Mouse (Mus musculus) brain, embryonic 14.5 days (tissue): ENCODE results near the gene Taar8b.

Experiments
- CTCF ChIP-seq: fragments of 200-500 bp; IDR thresholded peaks from 2 replicates; pipeline ENCODE4 v1.5.1; 2012; ENCODE audit warnings: inconsistent platforms, mild to moderate bottlenecking, moderate library complexity, borderline replicate concordance; ENCODE audit not compliant: insufficient read depth, insufficient read length; ENCODE audit errors: extremely low read depth
- POLR2A ChIP-seq: fragments of 200-500 bp; IDR thresholded peaks from 2 replicates; pipeline ENCODE4 v1.6.1; 2012; ENCODE audit warnings: mild to moderate bottlenecking, inconsistent platforms, borderline replicate concordance; ENCODE audit not compliant: poor library complexity, insufficient read depth, insufficient read length, severe bottlenecking; ENCODE audit errors: extremely low read depth

DNA sequence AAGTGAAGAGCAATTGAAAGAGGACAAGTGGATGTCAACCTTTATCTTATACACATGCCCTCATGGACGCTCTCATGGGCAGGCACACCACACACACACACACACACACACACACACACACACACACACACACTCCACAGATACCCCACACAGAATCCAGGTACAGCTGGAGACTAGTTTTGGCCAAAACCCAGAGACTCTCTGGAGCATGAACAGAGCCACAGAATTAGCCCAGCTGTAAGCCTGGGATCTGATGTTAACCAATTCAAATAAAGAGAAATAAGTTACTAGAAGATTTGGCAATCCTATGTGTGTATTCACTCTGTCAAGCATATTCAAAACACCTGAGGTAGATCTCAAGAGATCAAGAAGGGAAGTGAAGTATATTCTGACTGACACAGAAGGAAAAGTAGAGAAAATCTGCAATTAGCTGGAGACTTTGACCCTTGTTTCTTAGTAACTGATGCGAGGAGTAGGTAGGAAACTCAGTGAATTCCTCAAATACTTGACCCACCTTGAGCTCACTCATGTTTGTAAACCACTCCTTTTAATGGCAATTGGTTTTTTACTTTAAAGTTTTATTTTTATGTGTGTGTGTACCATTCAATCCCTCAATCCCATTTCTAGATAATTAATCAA lies 46.6 kb upstream of the Taar8b start:
- TF ChIP-seq CTCF: no peak
- TF ChIP-seq POLR2A: no peak
